Mouse (Mus musculus) liver, embryonic 13.5 days (tissue): ENCODE data around the gene Foxn1. TPM values are rescaled to one million over a fixed set of nuclear protein-coding genes. Genes with fewer than 3 reads are reported as not detected.

Experiments used
- ATAC-seq: fragments of 200-750 bp; cut with Nextera tagmentation; 2 replicates; pipeline ENCODE4 v1.8.0; 2017; ENCODE audit warnings: low read depth, mild to moderate bottlenecking, moderate number of reproducible peaks, moderate library complexity
- DNase-seq: peaks from one replicate; pipeline ENCODE4 v3.0.0; 2022
- H3K27ac ChIP-seq: fragments of 300-500 bp; sonication (generic); 2 replicates; pipeline ENCODE4 v1.5.1; 2015; ENCODE audit warnings: moderate library complexity, mild to moderate bottlenecking, inconsistent platforms
- H3K27me3 ChIP-seq: fragments of 300-500 bp; sonication (generic); 2 replicates; pipeline ENCODE4 v1.6.1; 2015; ENCODE audit warnings: mild to moderate bottlenecking, inconsistent platforms
- H3K36me3 ChIP-seq: fragments of 300-500 bp; sonication (generic); 2 replicates; pipeline ENCODE4 v1.6.1; 2015; ENCODE audit warnings: mild to moderate bottlenecking, inconsistent platforms
- H3K4me1 ChIP-seq: fragments of 300-500 bp; sonication (generic); replicated peaks from 2 replicates; pipeline ENCODE4 v1.6.1; 2015; ENCODE audit warnings: inconsistent platforms
- H3K4me2 ChIP-seq: fragments of 300-500 bp; sonication (generic); 2 replicates; pipeline ENCODE4 v1.6.1; 2015; ENCODE audit warnings: inconsistent platforms, mild to moderate bottlenecking, moderate library complexity
- H3K4me3 ChIP-seq: fragments of 300-500 bp; sonication (generic); replicated peaks from 2 replicates; pipeline ENCODE4 v1.5.1; 2015; ENCODE audit warnings: mild to moderate bottlenecking, inconsistent platforms
- H3K9ac ChIP-seq: fragments of 300-500 bp; sonication (generic); 2 replicates; pipeline ENCODE4 v1.6.1; 2015; ENCODE audit warnings: mild to moderate bottlenecking, inconsistent platforms
- H3K9me3 ChIP-seq: fragments of 300-500 bp; sonication (generic); replicated peaks from 2 replicates; pipeline ENCODE4 v1.6.1; 2016; ENCODE audit warnings: inconsistent platforms
- WGBS: fragments of 180-500 bp; shearing (Covaris S2); methylation state at CpG from one replicate; pipeline ENCODE4 v1.1.7; 2015; ENCODE audit not compliant: insufficient replicate concordance; 5-methylcytosine and 5-hydroxymethylcytosine counted together
- polyA plus RNA-seq: library from polyadenylated mRNA; unstranded; fragments of >200 nt; fragmentation: Nextera tagmentation; extraction: Ambion mirVana; gene quantifications from 2 replicates; pipeline ENCODE4 v1.2.1, GENCODE M21; 2015

Gene Foxn1
- polyA plus RNA-seq, 1 experiment from 2014 or later: not detected

DNA sequence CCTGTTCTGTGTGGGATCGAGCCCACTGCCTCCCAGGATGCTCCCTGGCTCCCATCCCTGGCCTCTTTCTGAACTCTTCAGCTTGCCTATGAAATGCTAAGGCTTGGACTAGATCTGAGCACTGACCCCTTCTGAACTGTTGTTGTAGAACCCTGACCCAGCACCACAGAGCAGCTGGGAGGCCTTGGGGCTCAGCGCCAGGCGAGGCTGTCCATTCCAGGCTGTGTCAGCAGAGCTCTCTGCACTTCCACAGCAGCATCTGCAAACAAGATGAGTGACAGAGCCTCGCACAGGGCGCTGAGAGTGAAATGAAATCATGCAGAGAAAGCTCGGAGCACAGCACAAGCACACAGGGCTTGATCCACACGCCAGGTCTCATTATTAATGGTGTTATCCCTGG lies 13.7 kb downstream of the Foxn1 start:
- DNase-seq: no peak
- WGBS: 68% methylated on average over 7 of the region's 7 CpGs

DNA sequence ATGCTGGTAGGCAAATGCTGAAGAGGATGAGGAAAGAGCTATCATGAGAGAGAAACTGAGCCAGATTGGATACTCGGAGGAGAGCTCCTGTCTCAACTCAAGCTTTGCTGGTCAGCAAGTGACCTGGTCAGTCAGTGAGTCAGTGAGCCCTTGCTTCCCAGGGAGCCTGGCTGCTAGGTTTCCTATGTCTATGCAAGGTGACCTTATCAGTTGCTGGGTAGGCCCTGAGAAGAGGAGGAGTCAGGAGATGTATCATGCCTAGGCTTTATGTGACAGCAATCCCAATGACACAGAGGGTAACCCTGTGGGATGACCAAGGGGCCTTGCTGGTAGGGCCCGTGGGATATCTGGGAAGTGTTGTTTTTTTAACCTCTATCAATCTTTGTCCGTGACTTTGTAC lies 14.2 kb downstream of the Foxn1 start:
- ATAC-seq (no peak), DNase-seq (no peak)
- Histone ChIP-seq H3K36me3 (no peaks in the 10 kb centered on the region), H3K4me1 (0 out of 2 replicates have a peak, but pooled peaks cover 3% of the 10 kb centered on the region), H3K9me3 (no peaks in the 10 kb centered on the region), H3K4me3 (no peak overlapping the region), H3K9ac (no peak overlapping the region), H3K27ac (no peak overlapping the region), H3K4me2 (no peak overlapping the region), H3K27me3 (0 out of 2 replicates have a peak, but pooled peaks cover 2% of the 10 kb centered on the region)
- WGBS: 71% methylated on average over 3 of the region's 3 CpGs

More for the DNA sequence above, 13.7 kb downstream of the Foxn1 start:
- no peak overlapping the region for H3K9ac ChIP-seq
- 0 out of 2 replicates have a peak, but pooled peaks cover 2% of the 10 kb centered on the region for H3K27me3 ChIP-seq
- H3K4me2 ChIP-seq: no peak overlapping the region
- no peak overlapping the region for H3K4me3 ChIP-seq
- no peaks in the 10 kb centered on the region for H3K36me3 ChIP-seq
- H3K9me3 ChIP-seq: no peaks in the 10 kb centered on the region
- 0 out of 2 replicates have a peak, but pooled peaks cover 3% of the 10 kb centered on the region for H3K4me1 ChIP-seq
- no peak for ATAC-seq
- H3K27ac ChIP-seq: no peak overlapping the region

DNA sequence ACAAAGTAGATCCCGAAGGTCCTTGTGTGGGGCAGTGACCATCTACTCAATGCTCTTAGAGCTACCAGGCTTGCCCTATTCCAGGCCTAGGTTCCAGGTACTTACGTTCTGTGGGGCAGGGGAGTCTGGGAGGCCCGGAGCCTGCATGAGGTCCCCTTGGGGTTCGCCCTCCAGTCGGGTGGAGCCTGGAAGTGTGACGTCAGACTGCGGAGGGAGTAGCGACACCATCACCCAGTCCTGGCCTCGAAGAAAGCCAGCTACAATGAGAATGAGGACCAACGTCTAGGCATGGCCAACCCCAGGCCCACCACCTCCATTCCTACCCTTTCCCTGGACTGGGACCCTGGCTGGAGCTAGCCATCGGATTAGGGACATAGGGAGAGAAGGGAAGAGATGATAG lies 14.6 kb downstream of the Foxn1 start:
- Histone ChIP-seq H3K36me3 (no peaks in the 10 kb centered on the region), H3K4me2 (no peak overlapping the region), H3K9me3 (no peaks in the 10 kb centered on the region), H3K27me3 (0 out of 2 replicates have a peak, but pooled peaks cover 2% of the 10 kb centered on the region), H3K27ac (no peak overlapping the region), H3K4me3 (no peak overlapping the region), H3K9ac (no peak overlapping the region), H3K4me1 (0 out of 2 replicates have a peak, but pooled peaks cover 3% of the 10 kb centered on the region)
- no peak for ATAC-seq
- no peak for DNase-seq
- 73% methylated on average over 11 of the region's 11 CpGs for WGBS

DNA sequence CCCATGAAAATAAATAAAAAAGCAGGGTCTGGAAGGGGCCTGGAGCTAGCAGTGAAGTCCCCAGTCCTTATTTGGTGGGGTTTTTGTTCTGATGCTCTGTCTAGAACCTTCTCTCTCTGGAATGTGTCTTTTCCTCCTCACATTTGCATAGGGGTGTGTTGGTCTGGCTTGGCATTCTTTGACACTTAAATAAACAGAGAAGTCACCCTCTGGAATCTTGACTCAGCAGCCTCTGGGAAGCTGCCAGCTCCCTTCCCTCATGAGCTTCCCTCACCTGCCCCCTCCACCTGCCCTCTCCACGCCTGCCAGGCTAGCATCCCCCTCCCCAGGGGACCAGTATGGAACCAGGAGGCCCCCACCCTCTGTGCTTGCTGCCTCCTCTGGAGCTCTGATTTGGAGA lies 16.0 kb downstream of the Foxn1 start:
- ATAC-seq (no peak), DNase-seq (no peak)
- H3K4me2 ChIP-seq: no peak overlapping the region
- H3K27ac ChIP-seq: no peak overlapping the region
- no peak overlapping the region for H3K4me3 ChIP-seq
- H3K4me1 ChIP-seq: 0 out of 2 replicates have a peak, but pooled peaks cover 3% of the 10 kb centered on the region
- no peaks in the 10 kb centered on the region for H3K9me3 ChIP-seq
- 32% methylated on average over 1 of the region's 1 CpGs for WGBS
- 0 out of 2 replicates have a peak, but pooled peaks cover 2% of the 10 kb centered on the region for H3K27me3 ChIP-seq
- no peak overlapping the region for H3K9ac ChIP-seq
- H3K36me3 ChIP-seq: no peaks in the 10 kb centered on the region

DNA sequence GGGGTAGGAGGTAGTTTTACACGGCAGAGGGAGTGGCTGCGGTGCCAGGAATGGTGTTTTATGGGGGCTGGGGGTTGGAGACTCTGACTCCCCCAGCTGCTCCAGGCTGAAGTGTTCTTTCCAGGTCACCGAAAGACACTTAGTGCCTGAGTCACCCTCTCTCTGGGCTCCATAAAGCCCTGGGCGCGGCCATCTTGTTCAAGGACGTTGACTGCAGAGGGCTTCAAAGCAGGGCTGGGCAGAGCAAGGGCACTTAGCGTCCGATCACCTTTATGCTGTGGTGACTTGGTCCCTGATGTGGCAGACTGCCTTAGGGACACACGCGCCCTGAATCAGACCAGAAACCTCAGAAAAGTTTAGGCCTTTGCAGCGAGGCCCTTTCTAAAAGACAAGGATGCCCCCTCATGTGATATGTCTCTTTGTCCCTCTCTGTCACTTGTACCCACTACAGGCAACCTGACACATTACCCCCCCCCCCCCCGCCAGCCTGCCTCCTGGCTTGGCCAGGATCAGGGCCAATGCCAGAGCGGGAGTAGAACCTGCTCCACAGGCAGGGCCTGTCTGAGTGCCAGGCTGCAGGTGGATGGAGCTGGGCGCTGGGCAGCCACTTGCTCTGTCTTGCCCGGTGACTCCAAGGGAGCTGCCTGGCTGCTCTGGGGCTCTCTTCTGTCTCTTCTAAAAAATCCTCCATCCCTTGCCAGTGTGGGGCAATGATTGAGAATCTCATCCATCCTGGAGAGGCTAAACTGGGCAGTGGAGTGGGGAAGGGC lies 18.7 kb downstream of the Foxn1 start:
- no peaks in the 10 kb centered on the region for H3K9me3 ChIP-seq
- 73% methylated on average over 15 of the region's 15 CpGs for WGBS
- no peak overlapping the region for H3K4me3 ChIP-seq
- H3K27me3 ChIP-seq: 0 out of 2 replicates have a peak, but pooled peaks cover 2% of the 10 kb centered on the region
- ATAC-seq: no peak
- no peak overlapping the region for H3K9ac ChIP-seq
- 0 out of 2 replicates have a peak, but pooled peaks cover under 1% of the 10 kb centered on the region for H3K4me1 ChIP-seq
- no peak overlapping the region for H3K4me2 ChIP-seq
- H3K27ac ChIP-seq: no peak overlapping the region
- no peaks in the 10 kb centered on the region for H3K36me3 ChIP-seq
- no peak for DNase-seq

DNA sequence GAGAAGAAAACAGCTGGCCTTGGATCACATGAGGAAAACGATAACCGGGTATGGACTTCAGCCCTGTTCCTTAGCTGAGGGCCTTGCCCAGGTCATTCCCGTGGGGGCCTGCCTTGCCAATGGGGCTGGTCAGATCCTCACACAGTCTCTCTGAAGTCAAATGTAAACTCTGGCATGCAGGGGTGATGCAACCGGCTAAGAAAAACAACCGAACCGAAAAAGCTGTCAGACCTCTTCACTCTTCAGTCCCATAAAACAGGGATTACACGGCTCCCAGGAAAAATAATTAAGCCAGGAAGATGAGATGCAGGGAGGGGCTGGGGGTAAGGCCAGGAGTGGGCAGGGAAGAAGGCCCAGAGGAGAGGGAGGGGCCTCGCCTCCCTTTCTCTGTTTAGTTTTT lies 22.3 kb downstream of the Foxn1 start:
- Histone ChIP-seq H3K4me3 (no peak overlapping the region), H3K4me2 (no peak overlapping the region), H3K36me3 (no peaks in the 10 kb centered on the region), H3K27me3 (no peaks in the 10 kb centered on the region), H3K9me3 (no peaks in the 10 kb centered on the region), H3K27ac (no peak overlapping the region), H3K4me1 (peaks cover 6% of the 10 kb centered on the region), H3K9ac (no peak overlapping the region)
- ATAC-seq: no peak
- WGBS: 48% methylated on average over 8 of the region's 8 CpGs
- DNase-seq: no peak

DNA sequence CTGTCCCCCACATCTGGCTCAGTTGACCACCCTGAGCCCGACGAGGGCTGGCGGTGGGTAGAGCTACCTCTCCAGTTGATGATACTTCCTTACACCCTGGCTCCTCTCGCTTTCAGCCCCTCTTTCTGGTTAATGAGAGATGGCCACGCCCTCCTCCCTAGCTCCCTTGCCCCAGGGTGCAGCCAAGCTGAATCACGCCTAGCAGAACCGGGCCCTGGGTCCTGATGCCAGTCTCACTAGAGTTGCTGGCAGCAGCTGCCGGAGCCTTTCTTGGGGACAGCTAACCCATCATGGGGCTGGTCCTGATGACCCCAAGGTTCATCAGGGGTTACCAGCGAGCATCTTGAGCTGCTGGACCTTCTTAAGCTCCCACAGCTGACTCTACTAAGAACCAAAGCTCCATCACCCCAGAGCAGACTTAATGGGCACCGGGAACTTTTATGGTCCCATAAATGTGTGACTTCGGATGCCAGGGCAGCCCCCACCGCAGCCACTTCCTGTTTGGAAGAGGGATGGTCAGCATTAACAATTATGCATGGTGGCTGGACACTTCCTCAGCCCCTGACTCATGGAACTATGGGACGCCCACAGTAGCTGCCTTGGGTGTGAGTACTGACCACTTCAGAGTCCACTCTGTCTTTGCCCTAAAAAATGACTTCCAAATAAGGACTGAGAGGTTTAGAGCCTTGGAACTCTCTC lies 22.9 kb downstream of the Foxn1 start:
- no peaks in the 10 kb centered on the region for H3K9me3 ChIP-seq
- H3K4me2 ChIP-seq: no peak overlapping the region
- H3K27me3 ChIP-seq: no peaks in the 10 kb centered on the region
- ATAC-seq (no peak), DNase-seq (no peak)
- 64% methylated on average over 13 of the region's 13 CpGs for whole genome bisulfite sequencing
- no peaks in the 10 kb centered on the region for H3K36me3 ChIP-seq
- no peak overlapping the region for H3K27ac ChIP-seq
- peaks cover 9% of the 10 kb centered on the region for H3K4me1 ChIP-seq
- H3K9ac ChIP-seq: no peak overlapping the region
- H3K4me3 ChIP-seq: no peak overlapping the region

DNA sequence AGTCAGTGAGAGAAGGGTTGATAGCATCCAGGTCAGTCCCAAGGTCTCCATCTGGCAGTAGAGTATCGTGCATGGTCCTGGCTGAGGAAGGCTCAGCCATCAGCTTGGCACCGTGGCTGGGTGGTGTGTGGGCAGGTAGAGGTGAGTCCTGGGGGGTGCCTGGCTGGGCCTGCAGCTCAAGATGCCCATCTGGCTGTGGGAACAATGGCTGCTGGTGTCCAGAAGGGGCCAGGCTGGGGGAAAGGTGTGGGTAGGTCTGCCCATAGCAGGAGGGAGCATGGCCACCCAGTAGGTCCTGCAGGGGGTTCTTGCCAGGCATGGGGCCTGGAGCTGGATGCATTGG lies 25.6 kb downstream of the Foxn1 start:
- DNase-seq (no peak), ATAC-seq (peak; percentile 24)
- Histone ChIP-seq H3K36me3 (no peaks in the 10 kb centered on the region), H3K27me3 (no peaks in the 10 kb centered on the region), H3K27ac (no peak overlapping the region), H3K4me1 (peaks cover 13% of the 10 kb centered on the region), H3K4me2 (peak overlapping the region; percentile 71), H3K9ac (no peak overlapping the region), H3K4me3 (peak overlapping the region; percentile 56; the same call in 1 of the 2 replicates), H3K9me3 (no peaks in the 10 kb centered on the region)
- WGBS: 56% methylated on average over 2 of the region's 2 CpGs

DNA sequence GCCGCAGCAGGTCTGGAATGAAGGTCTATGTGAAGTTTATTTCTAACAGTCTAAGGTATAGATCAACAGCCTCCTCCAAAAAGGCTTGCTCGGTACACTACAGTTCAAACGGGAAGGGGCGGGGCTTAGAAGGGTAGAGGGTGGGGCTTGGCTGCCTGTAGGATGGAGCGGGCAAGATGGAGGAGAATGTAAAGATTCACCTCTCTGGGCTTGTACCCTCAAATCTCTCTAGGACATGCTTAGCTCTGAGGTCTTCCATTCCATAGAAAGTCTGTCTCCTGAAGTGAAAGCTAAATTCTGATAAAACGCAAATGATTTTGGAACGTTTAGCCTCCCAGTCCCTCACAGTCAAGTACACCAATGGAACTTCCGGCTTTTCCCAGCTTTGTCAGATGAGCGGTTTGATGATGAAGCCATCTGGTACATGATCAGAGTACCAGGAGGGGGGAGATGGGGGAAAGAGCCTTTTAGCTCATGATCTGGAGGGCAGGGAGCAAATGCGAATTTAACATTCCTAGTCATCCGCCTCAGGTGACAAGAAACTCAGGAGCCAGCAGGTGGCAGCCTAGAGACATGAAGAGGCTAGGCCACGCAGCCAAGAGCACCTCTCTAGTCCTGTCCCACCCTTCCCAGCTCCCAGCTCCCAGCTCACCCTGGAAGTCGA lies 26.1 kb downstream of the Foxn1 start:
- Histone ChIP-seq H3K9me3 (no peaks in the 10 kb centered on the region), H3K27ac (no peak overlapping the region), H3K9ac (0 out of 2 replicates have a peak overlapping the region, but pooled peaks have one; percentile 2), H3K36me3 (no peaks in the 10 kb centered on the region), H3K4me1 (peaks cover 13% of the 10 kb centered on the region), H3K27me3 (no peaks in the 10 kb centered on the region), H3K4me2 (peak overlapping the region; percentile 71), H3K4me3 (peak overlapping the region; percentile 56)
- peak; percentile 65 for DNase-seq
- 7% methylated on average over 13 of the region's 13 CpGs for WGBS
- peak; percentile 76 for ATAC-seq

DNA sequence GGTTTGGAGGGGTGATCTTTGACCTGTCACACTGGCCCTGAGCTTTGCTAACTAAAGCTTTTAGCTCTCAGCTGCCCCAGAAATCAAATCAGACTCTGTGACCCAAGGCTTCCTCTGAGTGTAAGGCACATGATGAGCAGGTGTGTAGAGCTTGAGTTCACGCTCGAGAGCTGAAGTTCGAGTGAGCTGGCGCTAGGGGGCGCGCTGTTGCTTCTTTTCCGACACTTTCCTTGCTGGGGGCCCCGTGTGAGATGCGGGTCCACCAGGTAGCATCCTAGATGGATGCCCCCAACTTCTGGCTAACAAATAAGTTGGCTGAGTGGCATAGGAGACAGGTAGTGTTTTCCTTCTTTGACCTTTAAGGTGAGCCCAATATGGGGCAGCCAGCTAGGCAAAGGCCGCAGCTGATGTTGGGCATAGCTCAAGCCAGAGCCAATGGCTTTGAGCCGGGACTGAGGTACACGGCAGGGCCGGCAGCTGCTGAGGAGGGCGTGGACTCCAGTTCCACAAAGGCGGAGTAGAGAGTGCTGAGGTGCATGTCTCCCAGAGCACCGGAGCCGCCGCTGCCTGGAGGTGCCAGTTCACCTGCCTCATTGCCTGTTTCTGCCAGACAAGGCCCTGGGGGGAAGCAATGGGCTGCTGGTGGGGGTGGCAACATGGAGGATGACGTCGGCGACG lies 27.9 kb downstream of the Foxn1 start:
- Histone ChIP-seq H3K36me3 (no peaks in the 10 kb centered on the region), H3K27ac (no peak overlapping the region), H3K9ac (no peak overlapping the region), H3K27me3 (no peaks in the 10 kb centered on the region), H3K4me3 (no peak overlapping the region), H3K9me3 (no peaks in the 10 kb centered on the region), H3K4me1 (peaks cover 13% of the 10 kb centered on the region), H3K4me2 (no peak overlapping the region)
- DNase-seq (no peak), ATAC-seq (no peak)
- WGBS: 23% methylated on average over 22 of the region's 22 CpGs
